Mouse (Mus musculus) myocyte (in vitro differentiated cells): ENCODE data around the gene Brca2. TPM values are rescaled to one million over a fixed set of nuclear protein-coding genes. Genes with fewer than 3 reads are reported as not detected.

Source experiments
- H3K27me3 ChIP-seq: one replicate; pipeline ENCODE4 v1.6.1; 2011; ENCODE audit not compliant: control insufficient read depth, insufficient read depth, insufficient read length
- H3K36me3 ChIP-seq: one replicate; pipeline ENCODE4 v1.6.1; 2011; ENCODE audit not compliant: control insufficient read depth, insufficient read depth
- H3K4me2 ChIP-seq: one replicate; pipeline ENCODE4 v1.6.1; 2011; ENCODE audit warnings: low read depth, control low read depth
- H3K4me3 ChIP-seq: one replicate; pipeline ENCODE4 v1.5.1; 2011; ENCODE audit warnings: mild to moderate bottlenecking, control low read depth, moderate library complexity
- H3K79me2 ChIP-seq: one replicate; pipeline ENCODE4 v1.6.1; 2011; ENCODE audit not compliant: control insufficient read depth, insufficient read depth
- H3ac ChIP-seq: one replicate; pipeline ENCODE4 v1.6.1; 2011; ENCODE audit not compliant: control insufficient read depth, insufficient read length
- CEBPB ChIP-seq: IDR thresholded peaks from 2 replicates; pipeline ENCODE4 v1.6.1; 2011; ENCODE audit warnings: mild to moderate bottlenecking, moderate library complexity; ENCODE audit not compliant: poor library complexity, insufficient read depth, severe bottlenecking
- E2F4 ChIP-seq: IDR thresholded peaks from one replicate; pipeline ENCODE4 v1.6.1; 2011; ENCODE audit warnings: mild to moderate bottlenecking, control low read depth, moderate library complexity; ENCODE audit not compliant: insufficient read depth
- MAX ChIP-seq: IDR thresholded peaks from one replicate; pipeline ENCODE4 v1.6.1; 2011; ENCODE audit warnings: low read depth, mild to moderate bottlenecking, control low read depth
- MYOD1 ChIP-seq, 3 experiments: IDR thresholded peaks; one replicate each; pipeline ENCODE4 v1.6.1; 2011; ENCODE audit warnings: control low read depth in 2 of 3, low read depth in 2 of 3, mild to moderate bottlenecking in 2 of 3, moderate library complexity in 1 of 3; ENCODE audit not compliant: insufficient read length in 2 of 3, control insufficient read depth in 1 of 3
- MYOG ChIP-seq, 3 experiments: IDR thresholded peaks; one replicate each; pipeline ENCODE4 v1.6.1; 2011; ENCODE audit warnings: control low read depth in 2 of 3, low read depth in 2 of 3, mild to moderate bottlenecking in 2 of 3; ENCODE audit not compliant: insufficient read length in 2 of 3, control insufficient read depth in 1 of 3, insufficient read depth in 1 of 3
- POLR2A ChIP-seq: IDR thresholded peaks from one replicate; pipeline ENCODE4 v1.6.1; 2011; ENCODE audit warnings: low read depth, mild to moderate bottlenecking, control low read depth, moderate library complexity; ENCODE audit not compliant: insufficient read length
- POLR2AphosphoS2 ChIP-seq: IDR thresholded peaks from one replicate; pipeline ENCODE4 v1.6.1; 2011; ENCODE audit warnings: low read depth, control low read depth; ENCODE audit not compliant: insufficient read length
- REST ChIP-seq: IDR thresholded peaks from one replicate; pipeline ENCODE4 v1.6.1; 2011; ENCODE audit warnings: mild to moderate bottlenecking, control low read depth, moderate library complexity; ENCODE audit not compliant: insufficient read depth, insufficient read length
- SRF ChIP-seq: IDR thresholded peaks from one replicate; pipeline ENCODE4 v1.6.1; 2011; ENCODE audit warnings: low read depth; ENCODE audit not compliant: control insufficient read depth, insufficient read length
- TCF12 ChIP-seq: IDR thresholded peaks from one replicate; pipeline ENCODE4 v1.6.1; 2011; ENCODE audit warnings: mild to moderate bottlenecking, control low read depth; ENCODE audit not compliant: poor library complexity, insufficient read depth, severe bottlenecking
- TCF3 ChIP-seq: IDR thresholded peaks from one replicate; pipeline ENCODE4 v1.6.1; 2011; ENCODE audit warnings: low read depth, control low read depth; ENCODE audit not compliant: insufficient read length
- USF1 ChIP-seq: IDR thresholded peaks from one replicate; pipeline ENCODE4 v1.6.1; 2011; ENCODE audit warnings: low read depth, mild to moderate bottlenecking, control low read depth, moderate library complexity
- polyA plus RNA-seq: library from polyadenylated mRNA; unstranded; fragments of >200 nt; fragmentation: generic; extraction: Trizol; gene quantifications from one replicate; pipeline ENCODE4 v1.2.1, GENCODE M21; 2012; ENCODE audit warnings: missing spikeins

Gene Brca2
- polyA plus RNA-seq, 1 experiment: 2.1 TPM

- H3K27me3 ChIP-seq: no peaks in the 10 kb centered on the region
- H3K79me2 ChIP-seq: no peaks in the 10 kb centered on the region
- H3K4me3 ChIP-seq: no peak overlapping the region
- H3ac ChIP-seq: no peak overlapping the region
- TF ChIP-seq SRF: no peak
- TF ChIP-seq MYOG (IDR thresholded peaks at IDR 0.05; ENCODE audit: control insufficient read depth in 1 of 3, insufficient read depth in 1 of 3, insufficient read length in 2 of 3, low read depth in 2 of 3): no peak
- no peak for TF ChIP-seq TCF3
- no peak for TF ChIP-seq POLR2AphosphoS2
- TF ChIP-seq CEBPB: no peak
- no peak for TF ChIP-seq MYOD1 (IDR thresholded peaks at IDR 0.05; ENCODE audit: control insufficient read depth in 1 of 3, insufficient read length in 2 of 3, low read depth in 2 of 3)
- no peak for TF ChIP-seq MAX
- TF ChIP-seq TCF12: no peak
- TF ChIP-seq POLR2A: no peak
- no peak for TF ChIP-seq USF1
- TF ChIP-seq REST: no peak
- no peak for TF ChIP-seq E2F4
- no peaks in the 10 kb centered on the region for H3K36me3 ChIP-seq
- peak overlapping the region; percentile 53 for H3K4me2 ChIP-seq
These were observed 56.3 kb downstream of the Brca2 start for GRCm38 (mm10) chr5:150578613-150579171.

DNA sequence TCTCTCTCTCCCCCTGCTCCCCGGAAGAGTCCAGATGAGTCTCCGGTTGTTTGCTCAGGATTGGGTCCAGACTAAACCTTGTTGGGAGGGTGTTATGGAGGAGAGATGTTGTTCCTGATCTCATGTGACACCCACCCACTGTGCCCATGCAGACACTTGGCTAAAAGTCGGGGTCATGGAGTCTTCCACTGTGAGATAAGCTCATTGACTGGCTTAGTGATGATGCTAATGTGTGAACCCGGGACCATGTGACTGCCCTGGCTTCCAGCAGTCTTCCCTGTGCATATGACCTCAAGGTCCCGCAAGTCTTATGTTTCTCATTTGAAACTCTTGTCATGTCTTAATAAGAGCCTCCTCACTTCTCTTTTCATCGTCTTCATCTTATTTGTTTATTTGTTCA is 58.8 kb downstream of the Brca2 start:
- no peak overlapping the region for H3K4me3 ChIP-seq
- TF ChIP-seq REST (no peak), MYOD1 (IDR thresholded peaks at IDR 0.05; ENCODE audit: control insufficient read depth in 1 of 3, insufficient read length in 2 of 3, low read depth in 2 of 3) (no peak)
- no peaks in the 10 kb centered on the region for H3K36me3 ChIP-seq
- no peaks in the 10 kb centered on the region for H3K79me2 ChIP-seq
- no peak overlapping the region for H3ac ChIP-seq
- H3K27me3 ChIP-seq: no peaks in the 10 kb centered on the region
- no peak overlapping the region for H3K4me2 ChIP-seq

GRCm38 (mm10) chr5:150583181-150583580 is 60.8 kb downstream of the Brca2 start:
- H3K4me2 ChIP-seq: peak overlapping the region; percentile 1

DNA sequence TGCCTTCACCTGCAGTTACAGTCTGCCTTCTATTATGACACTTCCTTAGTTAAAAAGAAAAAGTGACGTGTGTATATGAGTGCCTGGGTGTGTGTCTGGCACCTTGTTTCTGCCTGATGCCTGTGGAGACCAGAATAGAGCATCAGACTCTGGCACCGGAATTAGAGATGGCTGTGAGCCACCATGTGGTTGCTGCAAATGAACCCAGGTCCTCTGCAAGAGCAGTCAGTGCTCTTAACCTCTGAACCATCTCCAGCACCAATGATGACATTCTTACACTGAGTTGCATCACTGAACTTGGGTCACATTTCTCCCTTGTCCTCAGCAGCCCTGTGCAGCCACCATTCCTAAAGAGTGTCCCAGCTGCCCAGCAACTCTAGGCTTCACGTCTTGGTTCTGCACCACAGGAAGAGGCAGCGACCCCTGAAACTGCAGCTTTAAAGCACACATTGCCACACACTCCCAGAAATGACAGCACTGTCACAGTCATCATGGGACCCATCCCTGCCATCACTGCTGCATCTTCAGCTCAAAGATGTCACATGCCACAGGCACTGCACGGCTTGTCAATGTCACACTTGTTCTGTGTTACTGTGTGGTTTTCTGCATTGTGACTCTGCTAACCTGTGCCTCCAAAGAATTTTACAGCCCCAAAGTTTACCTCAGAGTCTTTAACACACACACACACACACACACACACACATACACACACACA is 61.3 kb downstream of the Brca2 start:
- TF ChIP-seq TCF3: no peak
- TF ChIP-seq MYOD1 (IDR thresholded peaks at IDR 0.05; ENCODE audit: control insufficient read depth in 1 of 3, insufficient read length in 2 of 3, low read depth in 2 of 3): peak in 1 of 3 experiments; percentile 1
- no peak for TF ChIP-seq E2F4
- no peak for TF ChIP-seq REST
- peak; percentile 16 for TF ChIP-seq POLR2A
- TF ChIP-seq MYOG (IDR thresholded peaks at IDR 0.05; ENCODE audit: control insufficient read depth in 1 of 3, insufficient read depth in 1 of 3, insufficient read length in 2 of 3, low read depth in 2 of 3): peak in 1 of 3 experiments; percentile 1
- no peak for TF ChIP-seq USF1
- no peak for TF ChIP-seq POLR2AphosphoS2
- peak; percentile 93 for TF ChIP-seq CEBPB
- TF ChIP-seq MAX: no peak
- no peak for TF ChIP-seq SRF
- no peak for TF ChIP-seq TCF12

More at GRCm38 (mm10) chr5:150583181-150583580, 60.8 kb downstream of the Brca2 start:
- H3K79me2 ChIP-seq: no peaks in the 10 kb centered on the region
- H3K27me3 ChIP-seq: no peaks in the 10 kb centered on the region
- H3K4me3 ChIP-seq: no peak overlapping the region
- no peak overlapping the region for H3ac ChIP-seq
- H3K36me3 ChIP-seq: no peaks in the 10 kb centered on the region
- no peak for TF ChIP-seq MYOG (IDR thresholded peaks at IDR 0.05; ENCODE audit: control insufficient read depth in 1 of 3, insufficient read depth in 1 of 3, insufficient read length in 2 of 3, low read depth in 2 of 3)
- no peak for TF ChIP-seq TCF12
- no peak for TF ChIP-seq E2F4
- no peak for TF ChIP-seq TCF3
- no peak for TF ChIP-seq MYOD1 (IDR thresholded peaks at IDR 0.05; ENCODE audit: control insufficient read depth in 1 of 3, insufficient read length in 2 of 3, low read depth in 2 of 3)
- no peak for TF ChIP-seq USF1
- no peak for TF ChIP-seq MAX
- no peak for TF ChIP-seq POLR2A
- TF ChIP-seq SRF: no peak
- TF ChIP-seq REST: no peak
- TF ChIP-seq CEBPB: no peak

GRCm38 (mm10) chr5:150584337-150584729 is 61.9 kb downstream of the Brca2 start:
- TF ChIP-seq CEBPB (no peak), TCF3 (no peak), MYOD1 (IDR thresholded peaks at IDR 0.05; ENCODE audit: control insufficient read depth in 1 of 3, insufficient read length in 2 of 3, low read depth in 2 of 3) (no peak), MYOG (IDR thresholded peaks at IDR 0.05; ENCODE audit: control insufficient read depth in 1 of 3, insufficient read depth in 1 of 3, insufficient read length in 2 of 3, low read depth in 2 of 3) (peak in 1 of 3 experiments; percentile 3)
- H3K4me3 ChIP-seq: no peak overlapping the region
- H3ac ChIP-seq: no peak overlapping the region
- no peak overlapping the region for H3K4me2 ChIP-seq
- no peaks in the 10 kb centered on the region for H3K79me2 ChIP-seq
- H3K36me3 ChIP-seq: no peaks in the 10 kb centered on the region
- no peaks in the 10 kb centered on the region for H3K27me3 ChIP-seq

More for the DNA sequence above, 61.3 kb downstream of the Brca2 start:
- no peaks in the 10 kb centered on the region for H3K27me3 ChIP-seq
- peak overlapping the region; percentile 47 for H3K4me2 ChIP-seq
- no peak overlapping the region for H3ac ChIP-seq
- no peak overlapping the region for H3K4me3 ChIP-seq
- no peaks in the 10 kb centered on the region for H3K36me3 ChIP-seq
- no peaks in the 10 kb centered on the region for H3K79me2 ChIP-seq
